Comparison of ENCODE assay signal across 12 mouse cellular contexts in genomic region chr14:118664661-118665060, GRCm38 (mm10).
"Had no signal": no experiment of that assay in that cellular context is flagged by ENCODE, and none has a peak within 500 bp of the region (broad histone marks: within the 10 kb centered on the region; RNA-seq: fewer than 3 reads in every experiment).

No protein-coding gene starts in this region.

- DNase-seq: kidney, postnatal 4 days; left cerebral cortex, postnatal 4 days; lung, postnatal 14 days; right cerebral cortex, adult 18-20 months; right cerebral cortex, postnatal 25 days; thymus, postnatal 36 days had no signal

- H3K27me3 ChIP-seq: lung, embryonic 15.5 days; midbrain, embryonic 12.5 days had no signal

- ATAC-seq: intestine, postnatal 0 days had no signal

- H3K9ac ChIP-seq: limb, embryonic 13.5 days; lung, embryonic 15.5 days; midbrain, embryonic 12.5 days had no signal

- H3K36me3 ChIP-seq: limb, embryonic 13.5 days; lung, embryonic 15.5 days; midbrain, embryonic 12.5 days had no signal

- H3K4me1 ChIP-seq: midbrain, embryonic 12.5 days had no signal

- H3K27ac ChIP-seq: kidney, postnatal 0 days; layer of hippocampus, adult 2 months; limb, embryonic 13.5 days; lung, embryonic 15.5 days; midbrain, embryonic 12.5 days had no signal

- H3K9me3 ChIP-seq: limb, embryonic 13.5 days; lung, embryonic 15.5 days; midbrain, embryonic 12.5 days had no signal

- H3K4me2 ChIP-seq: limb, embryonic 13.5 days; lung, embryonic 15.5 days; midbrain, embryonic 12.5 days had no signal

- H3K4me3 ChIP-seq: layer of hippocampus, adult 2 months; limb, embryonic 13.5 days; lung, embryonic 15.5 days; midbrain, embryonic 12.5 days had no signal
